Mouse (Mus musculus): Measurements from ENCODE around the gene Polr2h. TPM values are rescaled to one million over a fixed set of nuclear protein-coding genes. Genes with fewer than 3 reads are reported as not detected.

Gene Polr2h
- total RNA-seq, 1 experiment from 2014 or later, result 115 TPM

GRCm38 (mm10) chr16:20756052-20756451 lies 38.6 kb downstream of the Polr2h start:
- ATAC-seq (replicated peaks; ENCODE audit: low read depth, poor library complexity, severe bottlenecking), result peak; percentile 82

- ATAC-seq (replicated peaks; ENCODE audit: low read depth, poor library complexity, severe bottlenecking), result peak; percentile 40; the same call in 1 of the 2 replicates
Measured at GRCm38 (mm10) chr16:20757385-20757784, 39.9 kb downstream of the Polr2h start.

- 0 out of 2 replicates have a peak, but pooled peaks have one; percentile 50 for ATAC-seq (replicated peaks; ENCODE audit: low read depth, poor library complexity, severe bottlenecking)
Measured at GRCm38 (mm10) chr16:20761681-20762080, 44.2 kb downstream of the Polr2h start.

- ATAC-seq (replicated peaks; ENCODE audit: low read depth, poor library complexity, severe bottlenecking), result peak; percentile 58; the same call in 1 of the 2 replicates
Measured at GRCm38 (mm10) chr16:20765244-20765643, 47.8 kb downstream of the Polr2h start.

Other genes with a start within 250 kb of the Polr2h start
- gene Eif2b5, start 218.8 kb upstream of the Polr2h start, total RNA-seq (2017), result 90.6 and 98.5 TPM in 2 replicates
- 4.6 and 6.9 TPM in 2 replicates for gene Dvl3, start 200.7 kb upstream of the Polr2h start, total RNA-seq (2017)
- 158 and 165 TPM in 2 replicates for gene Ap2m1, start 182.2 kb upstream of the Polr2h start, total RNA-seq (2017)
- gene Abcf3, start 169.1 kb upstream of the Polr2h start, total RNA-seq (2017), result 47.9 and 57.6 TPM in 2 replicates
- not detected in 2 replicates for gene Vwa5b2, start 128.2 kb upstream of the Polr2h start, total RNA-seq (2017)
- gene Eef1akmt4, start 106.1 kb upstream of the Polr2h start, total RNA-seq (2017), result 6.1 and 12.1 TPM in 2 replicates
- not detected in 2 replicates for gene Gm49333, start 106.1 kb upstream of the Polr2h start, total RNA-seq (2017)
- 17.0 and 22.6 TPM in 2 replicates for gene Alg3, start 105.9 kb upstream of the Polr2h start, total RNA-seq (2017)
- gene Camk2n2, start 96.4 kb upstream of the Polr2h start, total RNA-seq (2017), result not detected in 2 replicates
- gene Ece2, start 87.8 kb upstream of the Polr2h start, total RNA-seq (2017), result 0.29 TPM in 1 of 2 replicates, not detected in the other
- 190 and 205 TPM in 2 replicates for gene Psmd2, start 66.0 kb upstream of the Polr2h start, total RNA-seq (2017)
- gene Eif4g1, start 49.4 kb upstream of the Polr2h start, total RNA-seq (2017), result 305 and 334 TPM in 2 replicates
- not detected in 2 replicates for gene Fam131a, start 24.4 kb upstream of the Polr2h start, total RNA-seq (2017)
- gene Clcn2, start 81 bp downstream of the Polr2h start, total RNA-seq (2017), result 1.9 and 7.3 TPM in 2 replicates
- gene Chrd, start 15.5 kb downstream of the Polr2h start, total RNA-seq (2017), result not detected in 2 replicates
- not detected in 2 replicates for gene Thpo, start 16.8 kb downstream of the Polr2h start, total RNA-seq (2017)